Mouse (Mus musculus): ENCODE data around the gene Pdp2. TPM values are rescaled to one million over a fixed set of nuclear protein-coding genes. Genes with fewer than 3 reads are reported as not detected.
"Not testable (repeated sequence)": the region's sequence is repeated elsewhere in the genome, so short reads cannot be mapped to it uniquely, and the experiment has no call there.

Pdp2 gene
- polyA plus RNA-seq, 1 experiment from 2014 or later: 19.7 TPM

- H3K27ac ChIP-seq (replicated peaks): no peak overlapping the region
- H3K9ac ChIP-seq (replicated peaks): no peak overlapping the region
- H3K4me2 ChIP-seq: no peak overlapping the region
- no peak for ATAC-seq (ENCODE audit: low FRiP score)
- peaks cover 19% of the 10 kb centered on the region for H3K36me3 ChIP-seq
- 0 out of 2 replicates have a peak, but pooled peaks cover 2% of the 10 kb centered on the region for H3K27me3 ChIP-seq (replicated peaks)
- 90% methylated on average over 6 of the region's 6 CpGs for WGBS
- peaks cover 19% of the 10 kb centered on the region for H3K4me1 ChIP-seq
- H3K9me3 ChIP-seq (replicated peaks): no peaks in the 10 kb centered on the region
- H3K4me3 ChIP-seq (replicated peaks): no peak overlapping the region
Observed at GRCm38 (mm10) chr8:104638010-104638409, 46.8 kb downstream of the Pdp2 start.

DNA sequence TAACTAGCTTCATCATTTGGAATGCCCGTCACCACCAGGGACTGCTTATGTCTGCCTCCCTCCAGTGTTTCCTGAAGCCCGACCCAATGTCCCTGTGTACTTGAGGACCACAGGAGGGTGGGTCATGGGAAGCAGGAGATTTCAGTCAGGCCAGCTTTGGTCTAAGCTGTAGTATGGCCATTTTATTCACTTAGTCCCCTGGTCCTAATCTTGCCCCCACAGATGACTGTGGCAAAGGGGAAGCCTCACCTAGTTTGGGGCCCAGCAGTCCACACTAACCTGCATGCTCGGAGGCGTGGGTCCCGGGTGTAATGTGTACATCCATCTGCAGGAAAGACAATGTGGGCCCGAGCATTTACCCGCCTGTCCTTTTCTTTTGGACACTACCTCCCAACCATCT lies 49.0 kb downstream of the Pdp2 start:
- 93% methylated on average over 7 of the region's 7 CpGs for WGBS
- no peaks in the 10 kb centered on the region for H3K27me3 ChIP-seq (replicated peaks)
- peaks cover 16% of the 10 kb centered on the region for H3K36me3 ChIP-seq
- H3K9ac ChIP-seq (replicated peaks): peak overlapping the region; percentile 89
- ATAC-seq (ENCODE audit: low FRiP score): no peak
- no peaks in the 10 kb centered on the region for H3K9me3 ChIP-seq (replicated peaks)
- peak overlapping the region; percentile 88 for H3K4me2 ChIP-seq
- no peak overlapping the region for H3K27ac ChIP-seq (replicated peaks)
- H3K4me3 ChIP-seq (replicated peaks): peak overlapping the region; percentile 93
- peaks cover 19% of the 10 kb centered on the region for H3K4me1 ChIP-seq

DNA sequence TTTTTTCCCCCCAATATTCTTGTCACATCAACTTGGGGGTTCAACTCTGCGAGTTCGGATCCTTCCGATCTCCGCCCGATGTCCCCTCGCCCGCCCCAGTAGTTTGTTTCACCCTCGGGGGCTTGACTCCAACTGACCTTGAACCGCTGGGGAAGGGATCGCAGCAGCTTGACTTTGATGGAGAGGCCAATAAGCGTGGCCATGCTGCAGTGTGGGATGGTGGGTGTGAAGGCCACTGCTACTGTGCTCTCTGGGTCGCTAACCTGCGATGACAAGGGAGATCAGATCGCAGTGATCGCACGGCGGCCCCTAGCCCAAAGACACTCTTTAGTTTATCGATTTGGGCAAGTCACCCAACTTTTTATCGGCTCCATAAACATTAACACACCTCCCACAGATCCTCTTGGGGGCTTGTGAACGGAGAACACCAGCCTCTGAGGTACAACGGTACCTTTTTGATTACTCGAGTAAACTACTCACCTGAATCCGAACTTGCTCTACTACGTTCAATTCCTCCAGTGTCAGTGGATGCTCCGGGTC lies 49.6 kb downstream of the Pdp2 start:
- WGBS: 11% methylated on average over 25 of the region's 25 CpGs
- H3K4me3 ChIP-seq (replicated peaks): peak overlapping the region; percentile 93
- peak; percentile 33; the same call in 1 of the 2 replicates for ATAC-seq (ENCODE audit: low FRiP score)

DNA sequence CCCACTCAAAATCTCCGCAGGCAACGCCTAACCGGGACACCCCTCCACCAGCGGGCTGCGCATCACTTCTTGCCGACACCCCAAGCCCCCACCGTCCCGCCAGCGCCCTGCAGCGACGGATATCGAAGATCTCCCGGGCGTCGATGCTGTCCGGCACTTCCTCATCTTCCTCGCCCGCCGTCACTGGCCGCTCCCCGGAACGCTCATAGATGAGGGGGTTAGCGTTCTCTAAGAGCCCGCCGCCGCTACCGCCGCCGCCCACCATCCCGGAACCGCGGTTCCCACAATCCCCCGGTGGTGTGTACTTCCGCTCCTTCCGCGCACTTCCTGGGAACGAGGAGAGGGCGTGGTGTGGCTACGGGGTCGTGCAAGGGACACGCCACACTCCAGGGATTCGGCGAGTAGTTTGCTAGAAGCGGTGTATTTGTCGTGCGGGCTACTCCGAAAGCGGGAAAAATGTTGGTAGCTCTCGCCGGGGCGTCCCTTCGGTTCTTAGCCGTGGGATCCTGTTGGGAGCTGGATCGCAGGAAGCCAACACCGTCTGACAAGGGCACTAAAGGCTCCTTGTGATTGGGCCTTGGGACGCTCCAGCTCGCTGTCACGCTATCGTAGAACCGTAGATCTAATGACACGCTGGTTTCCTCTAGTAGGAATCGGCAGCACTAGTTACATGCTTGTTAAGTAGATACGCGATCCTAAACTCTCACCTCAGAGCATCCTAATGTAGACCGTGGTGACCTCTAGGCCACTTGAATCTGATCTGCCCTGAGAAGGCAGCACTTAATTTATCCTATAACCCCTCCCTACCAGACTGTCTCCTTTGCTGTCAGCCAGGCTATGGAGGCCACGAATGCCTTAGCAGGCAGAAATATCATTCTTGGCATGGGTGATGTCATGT lies 50.4 kb downstream of the Pdp2 start, which contains the start of gene Ciao2b:
TSS of gene Ciao2b (minus strand) at position 540 of the 898 bp plus-strand sequence.
- Histone ChIP-seq H3K9ac (replicated peaks) (peak within 1 kb of the TSS; percentile 89), H3K4me3 (replicated peaks) (peak within 1 kb of the TSS; percentile 93), H3K4me1 (peaks cover 19% of the 10 kb centered on the region), H3K9me3 (replicated peaks) (no peaks in the 10 kb centered on the region), H3K36me3 (peaks cover 6% of the 10 kb centered on the region), H3K4me2 (peak within 1 kb of the TSS; percentile 88), H3K27ac (replicated peaks) (peak within 1 kb of the TSS; percentile 85), H3K27me3 (replicated peaks) (no peaks in the 10 kb centered on the region)
- under 1% methylated on average over 66 of the region's 66 CpGs for WGBS
- ATAC-seq (ENCODE audit: low FRiP score): peak; percentile 97

More for the DNA sequence above, 49.6 kb downstream of the Pdp2 start:
- Histone ChIP-seq H3K9me3 (replicated peaks) (no peaks in the 10 kb centered on the region), H3K36me3 (peaks cover 10% of the 10 kb centered on the region), H3K27me3 (replicated peaks) (no peaks in the 10 kb centered on the region), H3K9ac (replicated peaks) (peak overlapping the region; percentile 89), H3K4me1 (peaks cover 19% of the 10 kb centered on the region), H3K4me2 (peak overlapping the region; percentile 88), H3K27ac (replicated peaks) (peak overlapping the region; percentile 85)

DNA sequence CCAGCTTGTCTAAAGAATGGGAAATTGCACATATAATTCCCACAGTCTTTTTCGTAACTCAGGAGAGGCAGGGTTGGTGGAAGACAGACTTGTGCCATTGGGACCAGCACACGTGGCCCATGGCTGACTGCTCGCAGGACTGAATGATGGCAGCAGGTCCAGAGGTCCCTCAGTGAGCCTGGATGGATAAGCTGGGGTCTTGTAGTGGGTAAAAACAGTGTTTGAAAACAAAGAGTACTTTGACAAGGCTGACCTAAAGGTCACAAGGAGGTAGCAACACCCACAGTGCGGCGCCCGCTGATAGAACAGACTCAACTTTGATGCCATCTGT lies 51.0 kb downstream of the Pdp2 start:
- Histone ChIP-seq H3K4me1 (peaks cover 19% of the 10 kb centered on the region), H3K27ac (replicated peaks) (peak overlapping the region; percentile 85), H3K27me3 (replicated peaks) (no peaks in the 10 kb centered on the region), H3K4me2 (peak overlapping the region; percentile 88), H3K9ac (replicated peaks) (peak overlapping the region; percentile 89), H3K36me3 (peaks cover 6% of the 10 kb centered on the region), H3K9me3 (replicated peaks) (no peaks in the 10 kb centered on the region), H3K4me3 (replicated peaks) (peak overlapping the region; percentile 93)
- ATAC-seq (ENCODE audit: low FRiP score): peak; percentile 38
- 74% methylated on average over 6 of the region's 6 CpGs for WGBS

DNA sequence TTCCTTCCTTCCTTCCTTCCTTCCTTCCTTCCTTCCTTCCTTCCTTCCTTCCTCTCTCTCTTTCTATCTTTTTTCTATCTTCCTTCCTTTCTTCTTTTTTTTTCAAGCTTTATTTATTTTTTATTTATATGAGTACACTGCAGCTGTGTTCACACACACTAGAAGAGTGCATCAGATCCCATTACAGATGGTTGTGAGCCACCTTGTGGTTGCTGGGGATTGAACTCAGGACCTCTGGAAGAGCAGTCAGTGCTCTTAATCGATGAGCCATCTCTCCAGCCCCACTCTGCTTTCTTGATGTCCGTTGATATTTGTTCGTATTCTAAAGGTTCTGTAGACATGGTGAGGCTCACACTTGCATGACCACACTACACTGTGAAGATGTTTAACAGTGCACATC lies 52.9 kb downstream of the Pdp2 start:
- H3K9me3 ChIP-seq (replicated peaks); H3K27ac ChIP-seq (replicated peaks); H3K36me3 ChIP-seq; H3K4me2 ChIP-seq; ATAC-seq (ENCODE audit: low FRiP score); H3K27me3 ChIP-seq (replicated peaks); H3K4me3 ChIP-seq (replicated peaks); H3K9ac ChIP-seq (replicated peaks): not testable (repeated sequence)
- peaks cover 19% of the 10 kb centered on the region for H3K4me1 ChIP-seq
- 67% methylated on average over 3 of the region's 3 CpGs for WGBS

Other genes starting within 250 kb of the Pdp2 start
- gene Cmtm4, start 195.6 kb upstream of the Pdp2 start, polyA plus RNA-seq (2015; fragmentation: Nextera tagmentation; extraction: Ambion mirVana): 2.4 and 2.6 TPM in 2 replicates
- 83.4 and 98.1 TPM in 2 replicates for gene Dync1li2, start 148.4 kb upstream of the Pdp2 start, polyA plus RNA-seq (2015; fragmentation: Nextera tagmentation; extraction: Ambion mirVana)
- 0.59 and 0.97 TPM in 2 replicates for gene Terb1, start 81.5 kb upstream of the Pdp2 start, polyA plus RNA-seq (2015; fragmentation: Nextera tagmentation; extraction: Ambion mirVana)
- gene Nae1, start 56.8 kb upstream of the Pdp2 start, polyA plus RNA-seq (2015; fragmentation: Nextera tagmentation; extraction: Ambion mirVana): 97.2 and 99.2 TPM in 2 replicates
- 3.0 and 3.3 TPM in 2 replicates for gene Car7, start 56.8 kb upstream of the Pdp2 start, polyA plus RNA-seq (2015; fragmentation: Nextera tagmentation; extraction: Ambion mirVana)
- gene Cdh16, start 32.9 kb downstream of the Pdp2 start, polyA plus RNA-seq (2015; fragmentation: Nextera tagmentation; extraction: Ambion mirVana): 0.38 TPM in 1 of 2 replicates, not detected in the other
- 4.7 and 6.8 TPM in 2 replicates for gene Rrad, start 39.9 kb downstream of the Pdp2 start, polyA plus RNA-seq (2015; fragmentation: Nextera tagmentation; extraction: Ambion mirVana)
- gene Ciao2b, start 50.5 kb downstream of the Pdp2 start, polyA plus RNA-seq (2015; fragmentation: Nextera tagmentation; extraction: Ambion mirVana): 121 and 135 TPM in 2 replicates
- 0.17 TPM in 1 of 2 replicates, not detected in the other for gene Ces2a, start 142.6 kb downstream of the Pdp2 start, polyA plus RNA-seq (2015; fragmentation: Nextera tagmentation; extraction: Ambion mirVana)
- 0.15 and 0.40 TPM in 2 replicates for gene Ces2b, start 240.1 kb downstream of the Pdp2 start, polyA plus RNA-seq (2015; fragmentation: Nextera tagmentation; extraction: Ambion mirVana)